Mouse (Mus musculus): ENCODE data around the gene Abhd17c.
"Not testable (repeated sequence)": the region's sequence is repeated elsewhere in the genome, so short reads cannot be mapped to it uniquely, and the experiment has no call there.

Abhd17c gene

DNA sequence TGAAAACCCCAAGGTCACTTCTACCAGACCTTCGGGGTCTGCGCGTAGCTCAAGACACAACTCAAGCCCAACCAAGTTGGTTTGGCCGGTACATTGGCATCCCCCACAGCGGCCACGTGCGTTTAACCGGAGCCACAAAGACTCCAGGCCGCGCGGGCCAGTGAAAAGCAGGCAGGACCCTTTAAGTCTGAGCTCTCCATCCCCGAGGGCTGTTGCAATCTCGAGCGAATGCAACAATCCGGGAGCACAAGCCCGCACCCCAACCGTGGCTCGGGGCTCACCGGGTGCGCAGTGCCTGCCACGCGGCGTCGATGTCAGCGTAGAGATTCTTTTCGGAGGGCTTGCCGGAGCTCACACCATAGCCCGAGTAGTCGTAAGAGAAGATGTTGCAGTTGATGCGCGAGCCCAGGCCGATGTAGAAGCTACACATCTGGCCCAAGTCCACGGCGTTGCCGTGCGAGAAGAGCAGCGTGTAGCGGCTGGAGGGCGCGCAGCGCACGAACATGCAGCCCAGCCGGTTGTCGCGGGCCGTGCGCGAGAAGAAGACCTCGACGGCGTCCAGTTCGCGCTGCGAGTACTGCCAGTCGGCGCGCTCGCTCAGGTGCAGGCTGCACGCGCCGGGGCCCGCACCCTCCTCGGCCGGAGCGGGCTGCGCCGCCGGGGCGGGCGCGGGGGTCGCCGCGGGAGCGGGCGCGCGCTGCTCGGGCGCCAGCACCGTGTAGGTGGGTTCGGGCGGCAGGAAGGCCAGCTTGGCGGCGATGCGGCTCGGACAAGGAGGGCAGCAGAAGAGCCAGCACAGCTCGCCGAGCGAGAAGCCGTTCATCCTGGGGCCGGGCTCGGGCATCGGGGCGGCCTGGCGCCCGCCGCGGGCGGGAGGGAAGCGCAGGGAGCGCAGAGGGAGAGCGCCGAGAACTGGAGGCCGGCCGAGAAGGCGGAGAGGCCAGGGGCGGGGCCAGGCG lies at the start of gene Abhd17c:
Gene Abhd17c (minus strand): TSS at position 893 of the 959 bp plus-strand sequence.
- peak; percentile 66 for DNase-seq

DNA sequence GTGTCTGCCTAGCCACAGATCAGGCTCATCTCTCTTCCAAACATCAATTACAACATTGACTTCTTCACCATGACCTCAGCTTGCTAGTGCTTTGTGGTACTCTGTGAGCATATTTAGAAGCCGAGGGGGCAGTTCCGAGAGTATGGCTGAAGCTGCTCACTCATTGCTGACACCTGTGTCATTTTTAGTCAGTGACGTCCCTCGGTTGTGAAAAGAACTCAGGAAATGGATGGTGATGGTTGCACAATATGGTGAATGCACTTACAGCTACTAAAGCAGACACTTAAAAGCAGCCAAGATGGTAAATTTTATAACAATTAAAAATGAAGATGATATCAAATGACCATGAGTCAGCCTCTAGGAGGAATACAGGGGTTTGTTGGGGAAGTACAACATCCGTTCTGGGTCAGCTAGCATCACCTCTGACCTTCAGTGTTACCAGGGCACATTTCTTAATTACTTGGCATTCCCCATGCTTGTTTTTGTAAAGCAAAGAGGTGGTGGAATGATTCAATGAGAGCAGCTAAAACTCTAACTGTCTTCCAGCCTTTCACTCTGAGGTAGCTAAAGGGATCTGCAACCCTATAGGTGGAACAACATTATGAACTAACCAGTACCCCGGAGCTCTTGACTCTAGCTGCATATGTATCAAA lies 45.6 kb upstream of the Abhd17c start:
- DNase-seq, result no peak

DNA sequence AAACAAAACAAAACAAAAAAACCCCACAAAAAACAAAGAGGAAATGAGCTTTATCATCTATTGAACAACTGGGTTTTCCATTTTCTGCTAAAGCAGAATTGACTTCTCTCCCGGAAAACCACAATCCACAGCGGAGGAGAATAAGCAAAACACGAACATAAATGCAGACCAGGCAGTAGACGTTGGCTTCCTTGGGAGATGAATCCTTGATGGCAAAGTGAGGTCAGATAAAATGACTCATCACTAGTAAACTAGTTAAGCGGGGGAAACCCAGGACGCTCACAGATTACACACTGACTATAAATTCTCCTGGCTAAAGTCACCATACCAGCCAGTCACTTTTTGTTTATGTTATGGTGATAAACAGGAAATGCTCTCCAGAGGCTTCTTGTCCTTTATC lies 44.5 kb upstream of the Abhd17c start:
- no peak for DNase-seq

DNA sequence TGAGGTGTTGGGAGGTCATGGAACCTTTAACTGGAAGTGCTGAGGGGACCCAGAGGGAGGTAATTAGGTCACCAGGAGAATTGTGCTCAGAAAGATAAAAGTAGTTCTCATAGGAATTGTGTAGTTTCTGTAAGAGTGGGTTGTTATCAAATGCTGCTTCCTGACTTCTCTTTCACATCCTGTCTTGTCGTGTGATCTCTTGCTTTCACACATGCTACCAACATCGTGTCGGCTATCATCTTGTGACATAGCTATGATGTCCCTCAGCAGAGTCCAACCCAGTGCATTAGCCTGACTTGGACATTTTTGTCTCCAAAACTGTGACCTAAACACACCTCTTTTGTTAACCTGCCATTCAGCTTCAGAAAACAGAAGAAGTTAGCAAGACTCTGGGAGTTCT lies 40.6 kb upstream of the Abhd17c start:
- no peak for DNase-seq

DNA sequence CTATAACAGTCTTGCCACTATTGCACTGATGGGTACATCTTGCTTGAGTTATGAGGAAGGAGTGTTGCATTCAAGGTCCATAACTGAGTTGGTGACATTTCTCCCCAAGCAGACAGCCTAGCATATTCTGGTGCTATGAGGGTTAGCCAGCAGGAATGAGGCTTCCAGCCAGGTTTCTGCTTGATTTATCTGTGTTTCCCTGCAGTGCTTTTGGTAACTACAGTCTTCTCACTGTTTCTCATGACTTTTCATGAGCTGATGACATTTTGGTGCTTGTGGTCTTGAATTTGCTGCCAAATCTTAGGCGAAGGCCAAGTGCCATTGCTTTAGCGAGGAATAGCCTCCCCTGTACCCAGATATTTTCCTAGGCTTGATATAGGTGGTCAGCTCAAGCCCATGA lies 39.8 kb upstream of the Abhd17c start:
- DNase-seq, result no peak

DNA sequence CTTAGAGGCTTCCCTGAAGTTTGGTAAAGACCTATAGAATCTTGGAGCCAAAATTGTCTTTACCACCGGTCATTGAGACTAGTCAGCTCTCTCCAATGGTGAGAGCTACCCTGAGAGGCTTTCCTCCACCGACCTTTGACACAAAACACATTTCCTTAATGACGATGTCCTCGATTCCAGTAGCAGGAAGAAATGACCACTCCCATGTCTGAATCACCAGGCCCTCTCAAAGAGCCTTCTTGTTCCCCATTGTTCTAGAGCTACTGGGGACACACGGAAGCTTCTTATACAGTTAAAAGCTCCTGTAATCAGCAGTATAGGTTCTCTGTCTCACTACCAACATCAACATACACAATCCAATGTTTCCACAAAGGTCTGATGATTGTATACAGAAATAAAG lies 36.5 kb upstream of the Abhd17c start:
- DNase-seq, result no peak

DNA sequence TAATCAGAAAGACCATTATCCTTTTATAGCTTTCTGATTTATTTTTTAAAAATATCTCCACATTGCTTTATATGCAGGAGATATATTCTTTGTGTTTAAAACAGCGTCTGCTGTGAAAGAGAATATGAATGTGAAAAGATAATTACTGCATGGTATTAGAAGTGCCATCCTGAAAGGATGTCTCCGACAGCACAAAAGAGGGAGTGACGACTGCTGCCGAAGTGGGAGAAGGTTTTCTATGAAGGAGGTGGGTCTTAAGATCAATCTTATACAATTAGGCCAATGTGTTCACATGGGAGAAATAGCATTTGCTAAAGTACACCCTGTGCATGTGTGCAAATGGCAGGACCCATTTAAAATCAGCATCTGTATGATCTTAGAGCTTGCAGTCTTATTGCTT lies 33.5 kb upstream of the Abhd17c start:
- no peak for DNase-seq

DNA sequence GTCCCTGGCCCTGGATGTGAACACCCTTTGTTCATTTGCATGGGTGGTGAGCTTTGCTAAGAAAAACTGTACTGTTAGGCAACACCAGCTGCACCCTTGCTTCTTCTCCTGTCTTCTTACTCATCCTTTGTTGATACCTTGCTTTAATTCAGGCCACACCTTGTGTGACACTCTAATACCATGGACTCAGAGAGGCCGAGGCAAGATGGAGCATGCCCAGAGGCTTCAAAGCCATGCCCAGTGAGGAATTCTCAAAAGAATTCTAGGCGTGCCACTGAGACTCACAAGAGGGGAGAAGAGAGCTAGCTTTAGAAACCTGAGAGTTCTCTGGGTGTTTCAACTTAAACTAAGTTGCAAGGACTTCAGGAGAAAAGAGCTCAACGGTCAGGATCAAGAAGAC lies 33.0 kb upstream of the Abhd17c start:
- no peak for DNase-seq

DNA sequence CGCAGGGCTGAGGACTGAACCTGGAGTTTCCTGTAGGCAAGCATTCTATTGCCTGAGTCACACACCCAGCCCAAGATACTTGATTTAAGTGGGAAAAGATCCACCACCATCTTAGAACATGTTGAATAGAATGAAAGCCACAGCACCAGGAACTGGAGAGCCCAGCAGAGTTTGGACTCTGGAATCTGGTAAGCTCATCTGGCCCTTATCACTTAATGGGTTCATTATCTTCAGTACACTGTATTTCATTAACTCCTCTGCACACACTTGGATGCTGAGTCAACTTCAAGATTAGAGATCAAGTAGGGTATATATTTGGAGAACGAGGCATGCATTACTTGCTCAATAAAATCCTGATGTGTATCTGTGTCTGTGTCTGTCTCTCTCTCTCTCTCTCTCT lies 27.1 kb upstream of the Abhd17c start:
- not testable (repeated sequence) for DNase-seq

DNA sequence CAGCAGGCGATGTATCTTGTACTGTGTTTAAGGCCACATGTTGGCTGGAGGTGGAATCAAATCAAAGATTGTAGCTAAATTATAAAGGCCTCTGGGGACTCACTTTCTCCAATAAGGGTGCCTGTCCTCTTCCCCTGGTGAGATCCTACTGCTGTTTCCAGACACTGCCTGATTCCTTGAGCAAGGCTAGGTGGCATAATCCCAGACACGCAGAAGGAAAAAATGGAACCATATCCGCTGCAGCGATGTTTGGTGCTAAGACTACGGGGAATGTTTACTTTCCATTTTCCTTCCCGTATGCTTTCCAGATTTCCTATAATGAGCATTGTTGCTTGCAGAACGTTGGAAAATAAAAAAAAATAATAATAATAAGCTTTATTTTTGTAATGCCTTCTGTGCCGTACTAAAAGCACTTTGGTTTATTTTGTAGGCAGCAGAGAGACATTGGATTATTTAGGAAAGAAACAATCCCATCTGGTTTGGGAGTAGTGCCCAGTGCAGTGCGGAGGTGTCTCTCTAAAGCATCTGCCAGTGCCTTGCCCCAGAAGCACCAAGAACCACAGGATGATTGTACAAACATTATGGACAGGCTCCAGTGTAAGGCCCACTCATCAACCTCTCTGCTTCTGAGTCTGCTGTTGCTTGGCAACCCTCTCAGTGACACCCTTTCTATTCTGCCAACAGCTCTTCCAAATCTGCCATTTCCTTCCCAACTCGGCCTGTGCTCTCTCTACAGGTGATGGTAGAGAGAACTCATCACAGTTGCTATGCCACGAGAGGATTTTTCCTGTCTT lies 23.2 kb upstream of the Abhd17c start:
- peak; percentile 24 for DNase-seq

DNA sequence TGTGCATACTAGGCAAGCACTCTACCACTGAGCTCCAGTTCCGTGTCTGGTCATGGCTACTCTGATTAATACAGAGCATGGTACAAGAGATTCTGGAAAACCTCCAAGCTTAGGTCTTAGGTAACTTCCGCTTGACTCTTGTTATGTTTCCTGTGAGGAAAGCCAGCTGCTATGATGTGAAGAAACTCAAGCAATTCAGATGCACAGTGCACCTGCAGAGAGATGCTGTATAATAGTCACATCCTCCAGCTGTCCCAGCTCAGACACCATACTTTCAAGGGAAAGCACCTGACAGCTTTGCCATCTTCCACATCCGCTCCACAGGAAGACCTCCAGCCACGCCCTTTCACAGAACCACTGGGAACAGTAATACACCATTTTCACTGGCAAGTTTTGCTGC lies 21.7 kb upstream of the Abhd17c start:
- DNase-seq, result no peak

DNA sequence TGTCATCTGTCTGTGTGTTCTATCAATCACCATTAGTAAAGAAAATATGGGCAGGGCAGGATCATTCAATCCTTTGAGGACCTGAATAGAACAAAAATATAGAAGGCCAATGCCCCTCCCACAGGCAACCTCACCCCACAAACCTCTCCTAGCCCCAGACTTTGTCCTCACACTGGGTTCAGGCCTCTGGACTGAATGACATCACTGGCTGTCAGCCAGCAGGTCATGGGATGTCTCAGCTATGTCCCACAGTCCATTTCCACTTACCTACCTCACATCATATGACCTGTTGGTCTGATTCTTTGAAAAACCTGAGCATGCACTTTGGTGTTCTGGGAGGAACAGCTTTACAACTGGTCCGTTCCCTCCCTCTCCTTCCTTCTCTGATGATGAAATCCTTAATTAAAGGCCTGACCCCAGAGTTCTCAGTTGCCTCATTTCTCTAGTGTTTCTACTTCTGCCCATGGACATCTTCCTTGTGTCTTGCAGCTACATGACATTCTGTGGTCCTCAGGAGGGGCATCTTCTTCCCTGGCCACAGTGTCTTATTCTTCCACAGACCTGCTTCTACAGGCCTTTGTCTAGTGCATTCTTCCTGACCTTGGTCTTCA lies 19.6 kb upstream of the Abhd17c start:
- DNase-seq, result no peak

DNA sequence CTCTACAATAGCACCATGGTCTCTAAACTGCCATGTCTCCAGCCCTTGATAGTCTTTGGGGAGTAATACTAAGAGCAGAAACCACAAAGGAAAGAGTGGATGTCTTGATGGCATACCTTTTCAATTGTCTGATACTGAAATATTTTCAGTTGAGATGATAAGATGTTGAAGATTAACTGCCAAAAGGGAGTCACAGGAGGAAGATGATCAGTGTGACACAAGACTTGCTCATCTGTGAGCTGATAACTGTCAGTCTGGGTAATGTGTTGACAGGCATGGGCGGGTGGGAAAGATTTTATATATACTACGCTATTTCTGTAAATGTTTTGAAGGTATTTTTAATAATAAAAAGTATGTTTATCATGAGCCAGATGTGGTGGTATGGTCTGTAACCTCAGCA lies 16.7 kb upstream of the Abhd17c start:
- no peak for DNase-seq

DNA sequence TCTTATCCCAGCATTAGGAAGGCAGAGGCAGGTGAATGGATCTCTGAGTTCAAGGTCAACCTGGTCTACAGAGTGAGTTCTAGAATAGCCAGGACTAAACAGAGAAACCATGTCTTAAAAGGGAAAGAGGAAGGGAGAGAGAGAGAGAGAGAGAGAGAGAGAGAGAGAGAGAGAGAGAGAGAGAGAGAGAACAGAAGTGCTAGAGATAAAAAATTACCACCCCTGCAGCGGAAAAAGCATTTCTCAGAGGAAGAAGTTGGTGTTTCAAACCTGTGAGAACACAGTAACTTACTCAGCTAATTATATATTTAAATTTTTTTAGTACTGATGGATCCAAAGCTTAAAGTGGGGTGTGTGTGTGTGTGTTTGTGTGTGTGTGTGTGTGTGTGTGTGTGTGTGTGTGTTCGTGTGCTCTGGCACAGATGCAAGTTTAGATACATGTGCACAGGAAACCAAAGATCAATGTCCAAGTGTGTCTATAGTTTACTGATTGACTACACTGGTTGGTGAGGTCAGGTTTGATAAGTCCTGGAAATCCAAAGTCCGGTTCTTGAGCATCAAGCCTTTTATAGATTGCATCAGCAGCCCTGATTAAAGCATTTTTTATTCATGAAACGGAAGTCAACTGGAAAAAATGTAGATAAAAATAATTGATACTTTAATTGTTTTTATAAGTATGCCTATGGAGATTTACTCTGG lies 15.2 kb upstream of the Abhd17c start:
- DNase-seq, result no peak

DNA sequence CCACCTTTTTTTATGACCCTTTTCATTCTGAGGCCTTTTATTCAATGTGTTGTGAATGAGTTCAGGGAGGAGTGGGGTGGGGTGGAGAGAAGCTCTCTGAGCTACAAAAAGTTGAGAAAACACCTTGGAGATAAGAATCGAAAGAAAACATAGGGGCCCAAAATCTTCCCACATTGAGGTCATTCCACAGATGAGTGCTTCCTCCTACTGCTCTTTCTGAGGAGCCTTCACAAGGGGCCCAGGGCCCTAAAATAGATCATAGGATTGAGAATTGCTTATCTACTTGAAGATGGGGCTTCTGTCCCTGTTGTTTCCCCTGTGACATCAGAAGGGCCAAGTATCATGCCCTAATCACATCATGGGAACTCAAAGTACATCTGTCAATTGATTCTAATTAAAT lies 14.3 kb upstream of the Abhd17c start:
- no peak for DNase-seq

DNA sequence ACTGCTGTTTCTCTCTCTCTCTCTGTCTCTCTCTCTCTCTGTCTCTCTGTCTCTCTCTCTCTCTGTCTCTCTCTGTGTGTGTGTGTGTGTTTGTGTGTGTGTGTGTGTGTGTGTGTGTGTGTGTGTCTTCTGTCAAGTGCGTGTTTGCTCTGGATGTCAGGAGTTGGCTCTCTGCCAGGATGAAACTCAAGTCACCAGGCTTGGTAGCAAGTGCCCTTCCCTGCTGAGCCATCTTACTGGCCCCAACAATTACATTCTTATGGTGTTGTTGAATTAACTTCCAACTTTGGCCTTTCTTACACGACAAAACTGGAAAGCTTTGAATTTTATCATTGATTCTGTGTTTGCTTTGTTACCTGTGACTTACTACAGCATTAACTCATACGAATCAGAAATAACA lies 13.6 kb upstream of the Abhd17c start:
- no peak for DNase-seq

DNA sequence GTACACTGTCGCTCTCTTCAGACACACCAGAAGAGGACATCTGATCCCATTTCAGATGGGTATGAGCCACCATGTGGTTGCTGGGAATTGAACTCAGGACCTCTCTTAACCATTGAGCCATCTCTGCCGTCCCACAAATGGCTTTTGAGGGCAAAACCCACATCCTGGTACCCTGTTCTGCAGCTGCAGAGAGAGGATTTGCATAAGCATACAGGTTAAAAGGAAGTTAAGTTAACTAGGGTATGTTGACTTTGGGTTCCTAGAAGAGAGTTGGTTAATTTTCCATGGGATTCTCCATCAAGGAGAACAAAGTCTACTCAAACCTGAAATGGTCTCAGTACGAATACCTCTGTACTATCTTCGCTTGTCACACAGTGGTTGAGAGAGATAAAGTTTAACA lies 13.2 kb upstream of the Abhd17c start:
- DNase-seq, result no peak

DNA sequence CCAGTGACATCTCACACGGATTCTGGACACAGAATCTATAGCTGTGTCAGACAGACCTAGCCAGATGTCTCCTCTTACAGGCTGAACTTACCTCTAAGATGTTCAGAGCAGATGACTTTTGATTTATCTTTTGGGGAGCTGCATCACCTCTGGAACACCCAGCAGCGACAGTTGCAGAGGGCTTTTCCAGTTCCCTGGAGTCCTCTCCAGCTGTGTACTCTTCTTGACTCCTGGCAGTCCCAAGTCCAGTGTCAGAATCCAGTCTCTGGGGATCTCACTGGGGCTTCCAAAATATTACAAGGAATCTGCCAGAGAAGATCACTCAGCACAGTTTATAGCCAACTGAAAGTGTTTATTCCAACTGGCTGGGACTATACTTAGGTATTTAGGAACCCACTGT lies 12.7 kb upstream of the Abhd17c start:
- DNase-seq, result no peak

DNA sequence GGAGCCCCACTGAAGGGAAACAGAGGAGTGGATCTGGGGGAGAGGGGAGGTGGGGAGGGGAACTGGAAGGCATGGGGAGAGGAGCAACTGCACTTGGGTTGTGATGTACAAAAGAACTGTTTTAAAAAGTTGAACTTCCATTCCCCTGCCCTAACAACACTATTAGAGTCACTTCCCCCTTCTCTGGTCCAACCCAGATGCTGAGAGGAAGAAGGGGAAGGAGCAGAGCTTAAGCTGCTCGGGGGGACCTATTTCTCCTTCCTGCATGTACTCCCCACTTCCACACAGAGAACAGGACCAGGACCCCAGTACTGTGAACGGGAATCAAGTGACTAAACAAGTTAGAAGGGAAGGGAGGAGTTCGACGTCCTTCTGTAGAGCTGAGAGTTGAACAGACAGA lies 11.9 kb upstream of the Abhd17c start:
- DNase-seq, result no peak

DNA sequence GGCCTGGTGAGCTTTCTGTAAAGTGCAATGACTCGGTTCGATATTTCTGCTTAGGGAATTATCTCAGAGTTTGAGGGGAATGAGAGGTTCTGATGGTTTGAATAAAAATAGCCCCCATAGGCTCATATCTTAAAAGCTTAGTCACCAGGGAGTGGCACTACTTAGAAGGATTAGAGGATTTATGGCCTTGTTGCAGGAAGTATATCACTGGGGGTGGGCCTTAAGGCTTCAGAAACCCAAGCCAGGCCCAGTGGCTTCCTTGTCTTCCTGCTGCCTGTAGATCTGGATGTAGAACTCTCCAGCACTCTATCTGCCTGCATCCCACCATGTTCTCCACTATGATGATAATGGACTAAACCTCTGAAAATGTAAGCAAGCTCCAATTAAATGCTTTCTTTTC lies 7.7 kb upstream of the Abhd17c start:
- DNase-seq, result no peak

DNA sequence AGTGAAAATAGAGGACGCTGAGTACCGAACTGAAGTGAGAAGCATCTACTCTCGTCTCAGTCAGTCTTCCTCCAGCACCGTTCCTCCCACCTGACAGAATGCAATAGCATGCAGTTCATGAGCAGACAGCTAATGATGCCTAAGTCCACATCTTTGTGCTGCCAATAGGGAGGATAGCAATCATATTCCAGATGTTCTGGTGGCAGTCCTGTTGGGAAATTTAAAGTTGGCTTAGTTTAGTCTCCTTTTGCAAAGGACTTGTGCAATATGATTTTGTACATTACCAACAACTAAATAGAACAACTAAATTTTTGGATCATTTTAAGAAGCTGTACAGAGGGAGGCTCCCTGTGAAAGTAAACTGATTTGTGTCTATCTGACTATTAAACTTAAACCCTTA lies 2.1 kb upstream of the Abhd17c start:
- no peak for DNase-seq

DNA sequence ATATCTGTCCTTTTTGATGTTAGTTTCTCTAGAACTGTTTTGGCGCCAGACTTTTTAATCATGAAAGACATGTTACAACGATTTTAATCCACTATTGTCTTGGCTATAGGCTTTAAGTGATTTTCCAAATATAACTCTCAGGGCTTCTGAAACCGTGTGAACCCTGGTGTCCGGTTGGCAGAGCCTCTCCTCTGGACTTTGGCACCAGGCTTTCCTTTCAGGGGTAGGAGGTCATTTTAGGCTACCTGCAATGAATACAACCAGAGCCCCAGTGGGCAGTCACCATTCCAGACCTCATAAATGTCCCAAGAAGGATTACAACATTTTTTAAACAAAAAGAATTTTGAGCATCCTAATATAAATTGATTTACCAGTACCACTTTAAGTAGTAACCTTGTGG lies 1.1 kb upstream of the Abhd17c start:
- DNase-seq, result no peak

DNA sequence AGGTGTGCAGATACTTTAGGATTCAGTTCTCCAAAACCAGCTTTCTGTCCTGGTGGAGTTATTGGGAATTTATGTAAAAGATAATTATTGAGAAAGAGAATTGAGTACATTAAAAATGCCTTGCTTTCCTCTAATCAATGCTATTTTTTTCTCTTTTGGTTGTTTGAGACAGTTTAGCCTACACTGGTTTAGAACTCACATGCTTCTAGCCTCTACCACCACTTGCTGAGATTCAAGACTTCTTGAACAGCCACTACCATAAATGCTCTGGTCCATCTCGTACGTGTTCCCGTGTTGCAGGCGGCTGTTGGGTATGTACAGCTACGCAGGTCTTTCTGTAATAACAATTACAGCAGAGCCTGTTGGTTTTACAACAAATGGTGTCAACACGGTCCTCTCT lies 681 bp upstream of the Abhd17c start:
- no peak for DNase-seq

Data from right cerebral cortex, postnatal 14 days (tissue).